Mouse (Mus musculus): ENCODE data around the gene Stpg2.
"Not testable (repeated sequence)": the region's sequence is repeated elsewhere in the genome, so short reads cannot be mapped to it uniquely, and the experiment has no call there.

Stpg2 gene

GRCm38 (mm10) chr3:139205444-139205998 is at the start of gene Stpg2:
Gene Stpg2 (plus strand): TSS chr3:139205694.
- DNase-seq, result peak; percentile 91

- no peak for DNase-seq
These were observed 43.3 kb upstream of the Stpg2 start for GRCm38 (mm10) chr3:139162146-139162545.

- no peak for DNase-seq
These were observed 42.8 kb upstream of the Stpg2 start for GRCm38 (mm10) chr3:139162658-139163057.

GRCm38 (mm10) chr3:139168510-139169269 is 36.8 kb upstream of the Stpg2 start:
- no peak for DNase-seq

- no peak for DNase-seq
These were observed 35.8 kb upstream of the Stpg2 start for GRCm38 (mm10) chr3:139169740-139170139.

- no peak for DNase-seq
These were observed 28.6 kb upstream of the Stpg2 start for GRCm38 (mm10) chr3:139176936-139177335.

- no peak for DNase-seq
These were observed 14.0 kb upstream of the Stpg2 start for GRCm38 (mm10) chr3:139191541-139191940.

GRCm38 (mm10) chr3:139193917-139194316 is 11.6 kb upstream of the Stpg2 start:
- DNase-seq, result no peak

- no peak for DNase-seq
These were observed 7.1 kb upstream of the Stpg2 start for GRCm38 (mm10) chr3:139198412-139198811.

GRCm38 (mm10) chr3:139200324-139200723 is 5.2 kb upstream of the Stpg2 start:
- no peak for DNase-seq

GRCm38 (mm10) chr3:139216945-139217344 is 11.5 kb downstream of the Stpg2 start:
- no peak for DNase-seq

GRCm38 (mm10) chr3:139225123-139225522 is 19.6 kb downstream of the Stpg2 start:
- no peak for DNase-seq

- DNase-seq, result no peak
These were observed 21.3 kb downstream of the Stpg2 start for GRCm38 (mm10) chr3:139226811-139227210.

GRCm38 (mm10) chr3:139245219-139245618 is 39.7 kb downstream of the Stpg2 start:
- no peak for DNase-seq

GRCm38 (mm10) chr3:139246508-139246907 is 41.0 kb downstream of the Stpg2 start:
- DNase-seq, result no peak

GRCm38 (mm10) chr3:139262359-139262758 is 56.9 kb downstream of the Stpg2 start:
- not testable (repeated sequence) for DNase-seq

GRCm38 (mm10) chr3:139297909-139298308 is 92.4 kb downstream of the Stpg2 start:
- no peak for DNase-seq

- no peak for DNase-seq
These were observed 102.8 kb downstream of the Stpg2 start for GRCm38 (mm10) chr3:139308078-139308809.

- DNase-seq, result no peak
These were observed 106.2 kb downstream of the Stpg2 start for GRCm38 (mm10) chr3:139311721-139312120.

GRCm38 (mm10) chr3:139380494-139380893 is 175.0 kb downstream of the Stpg2 start:
- no peak for DNase-seq

GRCm38 (mm10) chr3:139397077-139397865 is 191.8 kb downstream of the Stpg2 start:
- no peak for DNase-seq

GRCm38 (mm10) chr3:139404673-139405072 is 199.2 kb downstream of the Stpg2 start:
- DNase-seq, result no peak

GRCm38 (mm10) chr3:139419142-139419541 is 213.6 kb downstream of the Stpg2 start:
- DNase-seq, result no peak

All from kidney, adult 18-20 months (tissue).